Mouse (Mus musculus): ENCODE measurements at regions not wholly inside any gene's neighbourhood (a gene's known extent, or its start where the extent isn't known, plus 50 kb on each side); places are given as distances from the start of the nearest gene placed in this dataset.

DNA sequence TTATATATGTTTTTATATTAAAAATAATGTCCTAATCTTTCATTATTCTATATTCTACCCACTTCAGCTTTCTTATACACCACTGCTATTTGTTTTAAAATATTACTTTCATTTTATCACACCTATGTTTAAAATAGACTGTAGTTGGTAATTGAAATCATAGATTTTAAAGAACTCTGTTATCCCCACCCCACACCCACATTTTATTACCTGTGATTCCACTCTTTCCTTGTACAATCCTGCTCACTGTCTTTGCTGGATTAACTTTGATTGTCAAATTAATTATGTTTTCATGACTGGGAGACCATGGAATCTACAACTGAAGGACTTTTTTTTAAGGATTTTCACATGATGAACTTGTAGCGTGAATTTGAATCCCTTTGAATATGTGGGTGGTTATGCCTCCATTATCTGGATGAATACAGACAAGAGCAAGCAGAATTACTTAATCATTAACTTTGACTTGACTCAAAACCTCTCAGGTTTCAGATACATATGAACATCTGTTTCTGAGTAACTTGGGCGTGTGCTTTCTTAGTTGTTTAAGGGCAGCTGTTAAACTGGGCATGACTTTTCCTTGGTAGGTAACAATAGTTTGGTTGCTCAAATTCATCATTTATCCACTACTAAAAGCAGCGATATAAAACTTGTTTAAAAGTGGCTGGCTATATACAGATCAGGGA, 429.4 kb downstream of the Tfec start:
- TF ChIP-seq GATA4 (IDR thresholded peaks at IDR 0.05; ENCODE audit: insufficient replicate concordance, low read length): no peak

DNA sequence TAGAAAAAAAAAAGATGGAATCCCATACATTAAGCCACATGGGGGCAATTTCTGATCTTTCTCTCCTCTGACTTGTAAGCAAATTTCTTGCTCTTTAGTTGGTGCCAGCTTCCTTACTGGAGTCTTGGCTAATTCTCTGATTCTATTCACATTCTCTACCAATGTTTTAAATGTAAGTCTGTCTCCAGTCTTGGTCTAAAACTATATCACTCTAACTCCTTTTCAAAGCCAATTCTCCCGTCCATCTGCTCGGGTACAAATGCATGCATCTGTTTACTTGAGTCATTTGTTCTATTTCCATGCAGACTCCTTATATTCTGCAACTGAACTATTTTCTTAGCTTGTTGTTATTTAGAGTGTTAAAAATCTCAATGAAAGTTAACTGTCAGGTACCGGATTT, 440.0 kb downstream of the Tfec start:
- no peak for TF ChIP-seq GATA4 (IDR thresholded peaks at IDR 0.05; ENCODE audit: insufficient replicate concordance, low read length)

All from liver, adult (tissue).